Mouse (Mus musculus) spleen, postnatal 36 days (tissue): ENCODE measurements at regions not wholly inside any gene's neighbourhood (a gene's known extent, or its start where the extent isn't known, plus 50 kb on each side); places are given as distances from the start of the nearest gene placed in this dataset.

ENCODE experiments used
- DNase-seq, 2 experiments: peaks; one replicate each; pipeline ENCODE4 v3.0.0; 2022; ENCODE audit warnings: low spot score in 2 of 2, mixed read lengths in 1 of 2

- DNase-seq: no peak
Observed at GRCm38 (mm10) chr10:51287852-51288251, 192.6 kb upstream of the Gm49339 start.

- DNase-seq: no peak
Observed at GRCm38 (mm10) chr10:51291412-51292207, 188.8 kb upstream of the Gm49339 start.

GRCm38 (mm10) chr10:51312814-51313213 lies 167.6 kb upstream of the Gm49339 start:
- DNase-seq: no peak

GRCm38 (mm10) chr10:51320207-51320606 lies 160.2 kb upstream of the Gm49339 start:
- DNase-seq: no peak

- no peak for DNase-seq
Observed at GRCm38 (mm10) chr10:51328772-51329171, 151.6 kb upstream of the Gm49339 start.

GRCm38 (mm10) chr10:51329386-51329785 lies 151.0 kb upstream of the Gm49339 start:
- DNase-seq: no peak
